Mouse (Mus musculus): ENCODE results near the gene Phc2.
"Not testable (repeated sequence)": the region's sequence is repeated elsewhere in the genome, so short reads cannot be mapped to it uniquely, and the experiment has no call there.

Gene Phc2

DNA sequence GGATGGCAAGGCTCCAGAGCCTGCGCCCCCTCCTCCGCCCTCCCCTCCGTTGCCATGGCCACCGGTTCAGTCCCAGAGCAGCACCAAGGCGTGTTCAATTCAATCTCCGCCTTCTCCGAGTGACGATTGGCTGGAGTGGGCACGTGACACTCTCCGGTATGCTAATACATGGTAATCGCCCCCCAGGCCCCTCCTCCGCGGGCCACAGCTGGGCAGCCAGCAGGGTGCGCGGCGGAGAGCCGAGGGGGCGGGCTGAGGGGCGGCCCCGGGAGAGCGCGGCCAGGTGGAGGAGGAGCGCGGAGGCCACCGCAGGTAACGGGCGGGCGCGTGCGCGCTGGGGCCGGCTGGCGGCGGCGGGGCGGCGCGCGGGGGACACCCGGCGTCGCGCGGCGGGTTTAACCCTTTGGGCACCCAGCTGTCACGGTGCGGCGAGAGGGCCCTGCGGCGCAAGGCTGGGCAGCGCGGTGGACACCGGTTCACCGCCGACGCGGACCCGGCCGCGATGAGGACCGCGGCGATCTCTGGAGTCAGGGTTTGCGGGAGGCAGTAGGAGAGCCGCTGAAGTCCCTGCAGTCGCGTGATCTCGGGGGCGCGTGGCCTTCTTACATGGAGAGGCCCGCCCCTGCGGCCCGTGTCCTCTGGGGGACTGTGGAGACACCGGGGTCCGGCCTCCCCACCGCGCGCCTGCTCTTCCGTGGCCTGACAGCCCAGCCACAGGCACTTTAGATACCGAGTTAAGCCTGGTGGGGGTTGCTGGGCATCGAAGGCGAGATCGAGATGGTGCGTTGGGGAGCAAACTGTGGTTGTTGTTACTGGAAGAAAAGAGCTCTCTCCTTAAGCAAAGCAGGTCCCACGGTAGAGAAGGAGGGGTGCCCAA, at the start of gene Phc2:
TSS of gene Phc2 (plus strand) at position 198 of the 877 bp plus-strand sequence.
- peak; percentile 96 to 98 for DNase-seq (ENCODE audit: inconsistent age in 2 of 2, low spot score in 1 of 2)

DNA sequence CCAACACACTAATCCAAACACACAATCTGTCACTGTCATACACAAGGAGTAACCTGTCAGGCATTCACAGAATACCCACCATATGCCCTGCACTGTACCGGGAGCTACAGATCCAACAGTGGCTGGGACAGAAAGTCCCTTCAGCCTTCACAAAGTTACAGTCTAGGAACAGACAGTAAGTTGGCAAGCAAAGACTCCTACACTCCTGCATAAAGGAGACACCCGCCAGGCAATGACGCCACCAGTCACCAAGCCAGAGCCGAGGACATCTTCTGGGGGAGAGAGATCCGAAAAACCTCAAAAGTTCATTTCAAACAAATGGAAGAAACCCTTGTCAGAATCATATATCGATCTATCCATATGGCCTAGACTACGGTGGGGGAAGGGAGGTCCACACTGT, 47.9 kb upstream of the Phc2 start:
- DNase-seq (ENCODE audit: inconsistent age in 2 of 2, low spot score in 1 of 2) = peak; percentile 61 to 62

DNA sequence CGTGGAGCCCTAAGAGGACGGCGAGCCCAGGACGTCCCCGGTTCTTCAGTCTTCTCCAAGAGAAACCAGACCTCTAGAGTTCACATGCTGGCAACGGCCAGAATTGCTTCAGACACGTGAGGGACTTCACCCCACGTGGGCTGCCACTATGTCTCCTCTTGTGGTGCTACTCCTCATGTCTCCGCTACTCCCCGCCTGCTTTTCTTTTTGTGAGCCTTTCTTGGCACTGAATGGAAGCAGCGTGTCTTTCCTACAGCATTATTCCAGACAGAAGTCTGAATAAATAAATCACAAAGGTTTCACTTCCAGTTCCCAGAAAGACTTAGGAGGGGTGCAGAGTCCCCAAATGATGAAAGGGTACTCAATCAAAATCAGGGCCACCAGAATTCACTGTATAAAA, 46.8 kb upstream of the Phc2 start:
- no peak for DNase-seq (ENCODE audit: inconsistent age in 2 of 2, low spot score in 1 of 2)

DNA sequence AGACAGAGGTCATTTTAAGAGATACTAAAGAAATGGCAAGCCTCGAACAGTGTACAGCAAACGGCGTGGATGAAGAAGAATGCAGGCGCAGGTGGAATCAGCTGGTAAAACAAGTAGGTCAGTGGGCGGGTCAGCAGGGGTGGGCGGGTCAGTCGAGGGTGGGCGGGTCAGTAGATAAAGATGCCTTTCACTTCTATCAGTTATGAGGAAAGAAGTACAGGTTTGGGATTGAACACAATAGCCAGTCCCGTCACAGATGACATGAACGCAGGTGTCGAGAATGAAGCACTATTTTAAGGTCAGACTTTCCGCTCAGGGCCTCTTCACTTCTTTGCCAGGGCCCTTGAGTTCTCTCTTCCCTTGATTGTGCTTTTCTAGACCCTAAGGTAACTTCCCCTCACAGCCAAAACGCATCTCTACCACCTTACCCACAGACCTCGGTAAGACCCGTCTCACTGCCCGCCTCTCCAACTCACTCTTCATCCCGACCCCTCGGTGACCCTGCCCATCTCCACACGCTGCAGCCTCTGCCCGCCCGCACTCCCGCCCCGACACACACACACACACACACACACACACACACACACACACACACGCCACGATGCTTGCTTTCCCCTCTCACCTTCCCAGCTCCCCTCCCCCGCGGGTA, 45.1 kb upstream of the Phc2 start:
- DNase-seq (ENCODE audit: inconsistent age in 2 of 2, low spot score in 1 of 2) = peak in 1 of 2 experiments; percentile 40

DNA sequence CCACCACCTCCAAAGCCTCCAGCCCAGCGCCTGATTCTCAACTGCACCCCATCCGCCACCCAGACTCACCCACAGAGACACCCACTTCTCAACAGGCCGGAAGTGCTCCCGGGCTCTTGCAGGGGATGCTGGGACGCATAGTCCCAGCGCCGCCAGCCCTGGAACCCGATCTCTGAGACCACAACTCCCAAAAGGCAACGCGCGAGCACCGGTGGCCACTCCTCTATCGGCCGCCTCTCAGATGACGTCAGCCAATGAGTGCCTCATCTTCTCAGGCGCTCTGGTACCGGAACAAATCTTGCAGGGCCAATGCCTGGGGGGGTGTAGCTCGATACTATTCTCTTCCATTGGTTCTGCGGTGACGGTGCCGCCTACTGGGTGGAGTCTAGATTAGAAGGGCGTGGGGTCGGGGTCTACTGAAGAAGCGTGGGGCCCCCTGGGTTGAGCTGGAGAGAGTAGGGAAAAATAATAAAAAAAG, 44.5 kb upstream of the Phc2 start, which contains the start of gene Zscan20:
TSS of gene Zscan20 (minus strand) at position 174 of the 478 bp plus-strand sequence.
- peak; percentile 98 to 99 for DNase-seq (ENCODE audit: inconsistent age in 2 of 2, low spot score in 1 of 2)

DNA sequence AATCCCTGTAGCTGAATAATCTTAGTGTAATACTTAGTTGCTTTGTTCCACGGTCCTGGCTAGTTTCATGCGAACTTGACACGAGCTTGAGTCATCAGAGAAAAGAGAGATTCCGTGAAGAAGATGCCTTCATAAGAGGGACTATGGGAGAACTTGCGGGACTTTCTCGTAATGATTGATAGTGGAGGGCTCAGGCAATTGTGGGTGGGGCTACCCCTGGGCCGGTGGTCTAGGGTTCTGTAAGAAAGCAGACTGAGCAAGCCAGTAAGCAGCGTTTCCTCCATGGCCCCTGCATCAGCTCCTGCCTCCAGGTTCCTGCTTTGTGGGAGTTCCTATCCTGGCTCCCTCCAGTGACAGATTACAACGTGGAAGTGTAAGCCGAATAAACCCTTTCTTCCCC, 43.8 kb upstream of the Phc2 start:
- DNase-seq (ENCODE audit: inconsistent age in 2 of 2, low spot score in 1 of 2) = peak; percentile 48 to 70

DNA sequence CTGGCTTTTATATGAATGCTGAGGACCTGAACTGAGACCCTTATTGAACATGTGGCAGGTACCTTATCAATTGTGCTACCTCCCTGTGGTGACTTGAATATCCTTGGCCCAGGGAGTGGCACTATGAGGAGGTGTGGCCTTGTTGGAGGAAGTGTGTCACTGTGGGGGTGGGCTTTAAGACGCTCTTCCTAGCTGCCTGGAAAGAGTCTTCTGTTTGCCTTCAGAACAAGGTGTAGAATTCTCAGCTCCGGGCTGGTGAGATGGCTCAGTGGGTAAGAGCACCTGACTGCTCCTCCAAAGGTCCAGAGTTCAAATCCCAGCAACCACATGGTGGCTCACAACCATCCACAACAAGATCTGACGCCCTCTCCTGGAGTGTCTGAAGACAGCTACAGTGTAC, 42.8 kb upstream of the Phc2 start:
- not testable (repeated sequence) for DNase-seq (ENCODE audit: inconsistent age in 2 of 2, low spot score in 1 of 2)

DNA sequence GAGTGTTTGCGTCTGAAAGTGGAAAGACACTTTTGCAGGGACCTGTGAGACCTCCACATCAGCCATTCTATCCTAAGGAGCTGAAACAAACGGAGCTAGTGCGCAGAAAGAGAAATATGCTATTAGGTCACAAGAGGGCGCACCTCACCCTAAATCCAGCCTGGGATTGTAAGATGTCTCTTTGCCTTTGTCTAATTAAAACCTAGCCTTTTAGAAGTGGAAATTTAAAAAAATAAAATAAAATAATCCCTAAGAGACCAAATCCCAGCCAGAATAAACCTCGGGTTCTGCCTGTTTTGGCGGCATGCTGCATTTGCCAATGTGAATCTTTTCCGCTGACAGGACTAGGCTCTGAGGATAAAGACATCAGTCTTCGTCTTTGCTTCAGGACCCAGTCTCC, 41.2 kb upstream of the Phc2 start:
- DNase-seq (ENCODE audit: inconsistent age in 2 of 2, low spot score in 1 of 2) = peak; percentile 37 to 82

DNA sequence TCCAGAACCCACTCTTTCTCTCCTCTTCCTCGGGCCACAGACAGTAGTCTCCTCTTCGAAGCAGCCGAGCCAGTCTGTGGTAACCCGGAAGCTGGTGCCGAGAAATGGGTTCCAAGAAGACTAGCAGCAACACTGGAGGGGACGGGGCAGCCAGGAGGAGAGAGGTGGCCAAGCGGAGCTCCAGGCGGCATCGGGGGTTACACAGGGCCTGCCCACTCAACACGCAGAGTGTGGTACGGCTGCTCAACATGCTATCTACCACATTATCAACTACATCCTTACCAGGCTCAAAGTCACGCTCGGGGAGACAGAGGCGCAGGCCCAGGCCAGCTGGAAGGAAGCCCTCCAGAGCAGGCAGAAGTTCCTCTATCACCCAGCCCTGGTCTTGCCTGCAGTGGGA, 38.7 kb upstream of the Phc2 start:
- DNase-seq (ENCODE audit: inconsistent age in 2 of 2, low spot score in 1 of 2) = no peak

DNA sequence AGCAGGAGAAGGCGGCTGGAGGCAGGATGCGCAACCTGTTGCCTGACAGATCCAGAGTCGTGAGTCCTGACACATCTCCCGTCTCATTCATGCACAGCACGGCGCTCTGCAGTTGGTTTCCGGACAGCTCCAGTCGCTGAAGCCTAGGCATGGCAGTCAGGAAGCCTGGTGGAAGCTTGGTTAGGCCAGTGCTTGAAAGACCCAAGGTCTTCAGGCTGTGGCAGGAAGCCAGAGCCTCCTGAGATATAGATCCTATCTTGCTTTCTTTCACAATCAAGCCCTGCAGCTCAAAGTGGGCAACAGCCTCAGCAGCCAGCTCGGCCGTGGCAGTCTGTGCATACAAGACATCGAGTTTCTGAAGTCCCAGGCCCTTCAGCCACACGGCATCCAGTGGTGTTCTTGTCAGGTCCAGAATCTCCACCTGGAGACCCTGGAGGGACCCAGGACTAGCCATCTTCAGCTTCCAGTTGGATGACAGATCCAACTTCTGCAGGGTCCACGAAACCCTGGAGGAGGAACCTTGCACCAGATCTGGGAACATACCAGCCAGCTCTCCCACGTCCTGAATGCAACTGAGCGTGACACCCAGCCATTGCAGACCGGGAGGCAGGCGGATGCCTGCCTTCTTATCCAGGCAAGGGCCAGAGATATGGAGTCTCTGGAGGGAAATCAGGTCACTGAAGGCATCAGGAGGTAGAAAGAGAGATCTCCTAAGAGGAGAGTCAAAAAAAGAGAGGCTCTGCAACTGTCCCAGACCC, 37.0 kb upstream of the Phc2 start:
- DNase-seq (ENCODE audit: inconsistent age in 2 of 2, low spot score in 1 of 2) = peak; percentile 46 to 68

DNA sequence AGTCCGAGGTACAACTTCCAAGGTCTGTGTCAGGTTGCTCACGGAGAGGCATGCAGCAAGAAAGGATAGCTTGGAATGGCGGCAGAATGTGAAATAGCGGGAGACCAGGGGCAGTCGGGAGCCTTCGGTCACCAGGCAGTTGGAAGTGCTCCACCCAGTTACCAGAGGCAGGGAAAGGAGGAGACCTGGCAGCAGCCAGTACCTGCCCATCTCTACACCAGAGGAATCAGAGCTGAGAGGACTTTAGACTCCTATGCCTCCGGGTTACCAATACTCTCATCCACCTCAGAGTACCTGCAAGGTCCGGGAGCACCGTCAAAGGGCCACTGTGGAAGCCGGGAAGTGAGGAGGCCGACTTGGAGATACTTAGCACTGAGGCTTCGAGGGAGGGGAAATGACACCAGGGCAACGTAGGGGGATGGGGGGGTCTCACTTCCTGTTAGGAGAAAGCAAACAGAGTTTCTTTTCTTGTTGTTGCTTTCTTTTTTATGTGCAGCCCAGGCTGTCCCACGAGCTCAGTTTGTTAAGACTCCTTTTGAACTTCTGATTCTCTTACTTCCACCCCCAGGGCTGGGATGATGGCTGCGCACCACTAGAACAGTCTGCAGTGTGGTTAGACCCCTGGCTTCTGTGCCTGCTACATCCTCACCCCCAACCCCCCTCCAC, 36.1 kb upstream of the Phc2 start, which contains the start of gene Tlr12:
TSS of gene Tlr12 (minus strand) at position 374 of the 666 bp plus-strand sequence.
- no peak for DNase-seq (ENCODE audit: inconsistent age in 2 of 2, low spot score in 1 of 2)

DNA sequence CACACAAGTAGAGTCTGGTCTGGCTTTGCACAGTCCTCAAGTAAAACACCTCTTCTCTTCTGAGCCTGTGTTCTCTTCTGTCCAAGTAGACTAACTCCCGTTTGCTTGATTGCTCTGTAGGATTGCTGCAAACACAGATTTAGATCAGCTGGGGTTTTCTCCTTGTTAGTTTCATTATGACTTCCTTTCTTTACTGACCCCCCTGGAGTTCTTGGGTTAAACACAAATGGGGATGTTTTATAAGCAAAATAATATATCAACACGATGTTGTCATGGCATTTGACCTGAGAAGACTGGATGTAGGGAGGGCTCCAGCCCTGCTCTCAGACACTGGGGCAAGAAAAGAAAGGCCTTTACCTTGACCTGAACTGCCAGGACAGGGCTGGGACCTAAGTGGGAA, 35.5 kb upstream of the Phc2 start:
- peak in 1 of 2 experiments; percentile 43 for DNase-seq (ENCODE audit: inconsistent age in 2 of 2, low spot score in 1 of 2)

DNA sequence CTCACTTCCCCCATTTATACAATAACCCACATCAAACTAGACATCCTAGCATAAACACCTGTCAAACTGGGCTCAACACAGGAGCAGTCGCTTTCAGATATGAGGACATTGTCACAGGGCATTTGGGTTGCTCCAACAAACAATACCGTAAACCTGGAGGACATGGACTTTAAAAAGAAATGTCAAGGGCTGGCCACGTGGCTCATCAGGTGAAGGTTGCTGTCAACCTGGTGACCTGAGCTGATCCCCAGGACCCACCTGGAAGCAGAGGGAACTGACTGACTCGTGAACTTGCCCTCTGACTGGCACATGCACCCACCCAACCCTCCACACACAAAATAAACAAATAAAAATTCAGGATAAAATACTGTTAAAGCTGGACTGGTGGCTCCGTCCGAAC, 33.9 kb upstream of the Phc2 start:
- DNase-seq (ENCODE audit: inconsistent age in 2 of 2, low spot score in 1 of 2) = no peak

DNA sequence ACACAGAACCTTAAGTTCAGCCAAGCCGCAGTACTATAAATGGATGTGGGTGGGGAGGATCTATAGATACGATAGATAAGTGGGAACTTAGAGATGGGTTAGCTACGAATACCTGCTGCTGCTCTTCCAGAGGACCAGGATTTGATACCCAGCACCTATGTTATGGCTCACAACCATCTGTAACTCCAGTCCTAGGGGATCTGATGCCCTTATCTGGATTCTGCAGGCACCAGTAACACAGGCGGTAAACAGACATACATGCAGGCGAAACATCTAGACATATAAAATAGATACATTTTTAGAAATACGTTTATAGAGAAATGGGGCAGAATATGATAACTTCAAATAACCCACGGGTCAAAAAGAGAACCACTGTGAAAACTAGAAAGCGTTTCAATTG, 33.4 kb upstream of the Phc2 start:
- no peak for DNase-seq (ENCODE audit: inconsistent age in 2 of 2, low spot score in 1 of 2)

DNA sequence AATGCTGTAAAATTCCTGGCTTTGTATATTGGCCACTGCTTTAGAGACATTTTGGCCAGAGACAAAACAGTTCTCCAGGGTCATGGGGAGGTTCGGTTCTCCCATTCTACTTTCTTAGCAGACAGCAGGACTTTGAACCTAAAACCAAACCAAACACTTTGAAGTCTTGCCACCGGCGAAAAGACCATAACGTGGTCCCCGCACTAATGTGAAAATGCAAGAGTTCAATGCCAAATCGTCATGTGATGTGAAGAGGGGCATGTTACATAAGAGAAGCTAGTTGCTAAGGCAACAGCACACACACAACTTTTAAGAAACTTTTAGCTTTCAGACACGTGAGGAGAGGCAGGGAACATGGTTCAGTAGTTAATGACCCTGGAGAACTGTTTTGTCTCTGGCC, 19.1 kb upstream of the Phc2 start:
- peak; percentile 58 to 81 for DNase-seq (ENCODE audit: inconsistent age in 2 of 2, low spot score in 1 of 2)

DNA sequence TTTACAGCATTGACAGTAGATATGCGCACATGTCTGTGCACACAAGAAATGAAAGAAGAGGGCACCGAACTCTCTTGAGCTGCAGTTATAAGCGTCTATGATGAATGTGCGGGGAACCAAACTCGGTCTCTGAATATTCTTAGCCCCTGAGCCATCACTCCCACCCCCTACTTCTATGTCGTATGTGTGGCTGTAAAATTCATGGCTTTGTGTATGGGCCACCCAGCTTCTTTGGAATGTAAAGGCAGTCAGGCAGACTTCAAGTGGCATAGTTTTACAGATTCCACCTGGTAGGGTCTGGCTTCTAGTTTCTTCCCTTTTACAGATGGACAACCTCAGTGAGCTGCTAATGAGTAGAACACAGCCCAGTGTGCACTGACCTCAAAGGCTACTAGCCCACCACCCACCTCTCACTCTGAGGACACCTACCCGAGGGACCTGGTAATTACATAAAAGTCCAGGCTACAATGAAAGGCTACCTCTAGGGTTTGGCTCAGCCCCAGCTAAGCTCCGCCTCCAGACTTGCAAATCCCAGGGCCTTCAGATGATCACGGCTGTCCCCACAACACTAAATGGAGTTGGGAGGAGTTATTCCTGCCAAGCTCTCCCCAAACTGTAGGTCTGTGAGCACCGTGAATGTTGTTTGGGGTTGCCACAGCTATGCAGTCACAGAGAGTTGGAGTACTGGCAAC, 18.5 kb upstream of the Phc2 start:
- DNase-seq (ENCODE audit: inconsistent age in 2 of 2, low spot score in 1 of 2) = peak; percentile 58 to 79

DNA sequence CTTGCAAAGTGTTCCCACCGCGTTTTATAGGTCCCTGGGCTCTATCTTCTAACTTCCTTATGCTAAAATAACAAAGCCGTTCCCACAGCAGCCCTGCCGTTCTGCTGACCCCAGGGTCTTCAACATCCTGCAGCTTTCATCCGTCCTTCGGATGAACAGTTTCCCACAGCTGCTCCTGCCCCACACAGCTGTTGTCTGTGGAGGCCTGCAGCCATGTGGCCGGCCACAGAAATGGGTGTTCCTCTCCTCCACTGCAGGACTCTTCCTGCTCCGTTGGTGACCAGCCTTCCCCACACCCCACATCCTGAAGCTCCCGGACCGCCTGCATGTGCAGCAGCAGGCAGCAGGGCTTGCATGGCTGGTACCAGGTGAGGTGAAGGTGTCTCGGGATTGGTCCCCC, 17.3 kb upstream of the Phc2 start:
- DNase-seq (ENCODE audit: inconsistent age in 2 of 2, low spot score in 1 of 2) = no peak

DNA sequence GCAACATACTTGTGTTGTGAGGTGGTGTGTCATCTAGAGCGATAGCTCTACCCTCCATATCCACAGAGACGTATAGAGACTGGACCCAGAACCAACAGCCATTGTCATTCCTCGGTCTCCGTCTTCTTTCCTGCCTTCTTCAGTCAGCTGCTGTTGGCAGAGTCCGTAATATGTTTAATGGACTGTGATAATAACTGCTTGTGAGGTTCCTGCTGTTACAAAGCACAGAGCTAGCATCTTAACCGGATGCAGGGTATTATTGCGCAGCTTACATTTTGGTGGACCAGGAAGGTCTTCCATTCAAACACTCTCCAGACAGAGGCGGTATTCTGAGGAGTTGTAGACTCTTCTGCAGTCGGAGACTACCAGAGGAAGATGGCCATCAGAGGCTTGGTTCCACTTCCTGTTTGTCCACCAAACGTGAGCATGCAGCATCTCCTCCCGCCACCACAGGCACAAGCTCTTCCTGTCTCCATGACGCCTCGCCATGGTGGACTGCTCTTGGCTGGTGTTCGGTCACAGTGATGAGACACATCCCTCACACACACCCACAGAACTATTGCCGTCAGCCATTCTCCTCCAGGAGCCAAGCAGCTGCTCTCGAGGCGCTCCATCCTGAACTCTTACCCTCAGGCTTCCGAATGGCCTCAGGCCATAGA, 16.1 kb upstream of the Phc2 start:
- DNase-seq (ENCODE audit: inconsistent age in 2 of 2, low spot score in 1 of 2) = no peak
